Comparison of ENCODE assay signal across 13 mouse cellular contexts in genomic region chr16:90864693-90865092, GRCm38 (mm10). TPM values are rescaled to one million over a fixed set of nuclear protein-coding genes. Genes with fewer than 3 reads are reported as not detected.
DNase-seq lines count a peak whose midpoint lies in the region; ATAC-seq lines count a peak whose summit lies in the region.
"Had no signal": no experiment of that assay in that cellular context is flagged by ENCODE, and none has a peak within 500 bp of the region (broad histone marks: within the 10 kb centered on the region; RNA-seq: fewer than 3 reads in every experiment).

No protein-coding gene starts in this region.

- DNase-seq in heart, embryonic 10.5 days (ENCODE audit: low spot score) = no peak
- DNase-seq in heart, adult 9 months (ENCODE audit: low spot score in 2 of 2) = no peak
- DNase-seq in lung, postnatal 10 days = no peak
- DNase-seq in cerebellum, postnatal 25 days = peak; percentile 34 to 60
- DNase-seq in adrenal gland, postnatal 4 days (ENCODE audit: low spot score in 2 of 2) = no peak
- no peak for DNase-seq in gastrocnemius, postnatal 4 days (ENCODE audit: low spot score in 2 of 2)
- DNase-seq: spleen, adult 18-20 months had no signal

- no peak overlapping the region for H3K4me3 ChIP-seq in heart, embryonic 10.5 days
- no peak overlapping the region for H3K4me3 ChIP-seq in lung, embryonic 16.5 days (ENCODE audit: low read length)
- H3K4me3 ChIP-seq in limb, embryonic 15.5 days = no peak overlapping the region
- H3K4me3 ChIP-seq: hindbrain, embryonic 12.5 days; kidney, embryonic 15.5 days had no signal

- H3K9me3 ChIP-seq in heart, embryonic 10.5 days = no peaks in the 10 kb centered on the region
- H3K9me3 ChIP-seq in lung, embryonic 16.5 days (ENCODE audit: control insufficient read depth, low read length) = no peaks in the 10 kb centered on the region
- H3K9me3 ChIP-seq in limb, embryonic 15.5 days = no peaks in the 10 kb centered on the region
- H3K9me3 ChIP-seq: hindbrain, embryonic 12.5 days; kidney, embryonic 15.5 days had no signal

- peaks cover 12% of the 10 kb centered on the region; the same call in 1 of the 2 replicates for H3K27me3 ChIP-seq in heart, embryonic 10.5 days (ENCODE audit: insufficient read depth, poor library complexity, severe bottlenecking)
- H3K27me3 ChIP-seq in lung, embryonic 16.5 days (ENCODE audit: control insufficient read depth, insufficient read depth, low read depth, low read length) = no peaks in the 10 kb centered on the region
- no peaks in the 10 kb centered on the region for H3K27me3 ChIP-seq in limb, embryonic 15.5 days
- H3K27me3 ChIP-seq: hindbrain, embryonic 12.5 days; kidney, embryonic 15.5 days had no signal

- H3K27ac ChIP-seq in heart, embryonic 10.5 days = peak overlapping the region; percentile 29; the same call in 1 of the 2 replicates
- H3K27ac ChIP-seq in lung, embryonic 16.5 days (ENCODE audit: low read length) = no peak overlapping the region
- H3K27ac ChIP-seq in limb, embryonic 15.5 days = peak overlapping the region; percentile 54; the same call in 1 of the 2 replicates
- H3K27ac ChIP-seq: hindbrain, embryonic 12.5 days; kidney, embryonic 15.5 days had no signal

- WGBS in heart, embryonic 10.5 days = 52% methylated on average over 7 of the region's 7 CpGs
- WGBS in lung, embryonic 16.5 days = 47% methylated on average over 7 of the region's 7 CpGs
- 38% methylated on average over 7 of the region's 7 CpGs for WGBS in limb, embryonic 15.5 days

- no peaks in the 10 kb centered on the region for H3K36me3 ChIP-seq in heart, embryonic 10.5 days
- no peaks in the 10 kb centered on the region for H3K36me3 ChIP-seq in lung, embryonic 16.5 days (ENCODE audit: control insufficient read depth, insufficient read depth, low read length)
- no peaks in the 10 kb centered on the region for H3K36me3 ChIP-seq in limb, embryonic 15.5 days
- H3K36me3 ChIP-seq: hindbrain, embryonic 12.5 days; kidney, embryonic 15.5 days had no signal

- H3K4me2 ChIP-seq in lung, embryonic 16.5 days (ENCODE audit: low read depth, low read length) = no peak overlapping the region
- no peak overlapping the region for H3K4me2 ChIP-seq in limb, embryonic 15.5 days
- H3K4me2 ChIP-seq: hindbrain, embryonic 12.5 days; kidney, embryonic 15.5 days; midbrain, embryonic 11.5 days had no signal

- ATAC-seq in lung, embryonic 16.5 days (ENCODE audit: low read depth) = 0 out of 2 replicates have a peak, but pooled peaks have one; percentile 28
- ATAC-seq in limb, embryonic 15.5 days (ENCODE audit: insufficient number of reproducible peaks, low FRiP score, low TSS enrichment, low read depth) = peak; percentile 30; the same call in 1 of the 2 replicates

- H3K4me1 ChIP-seq in heart, embryonic 10.5 days = peaks cover 21% of the 10 kb centered on the region
- peaks cover 7% of the 10 kb centered on the region; the same call in 1 of the 2 replicates for H3K4me1 ChIP-seq in lung, embryonic 16.5 days (replicated peaks; ENCODE audit: control insufficient read depth, insufficient read depth, low read length)
- peaks cover 34% of the 10 kb centered on the region for H3K4me1 ChIP-seq in limb, embryonic 15.5 days

- H3K9ac ChIP-seq in lung, embryonic 16.5 days (ENCODE audit: low read length) = no peak overlapping the region
- no peak overlapping the region for H3K9ac ChIP-seq in limb, embryonic 15.5 days
- H3K9ac ChIP-seq: hindbrain, embryonic 12.5 days; kidney, embryonic 15.5 days had no signal

RNA-seq across cellular contexts. Expression of gene Eva1c, which starts 38.2 kb away (rescaled TPM):
- polyA plus RNA-seq in heart, embryonic 10.5 days (2016; fragmentation: Nextera tagmentation; extraction: Ambion mirVana) = 1.0 and 2.3 TPM in 2 replicates
- 3.8 and 4.6 TPM in 2 replicates for polyA plus RNA-seq in lung, embryonic 16.5 days (2015; fragmentation: Nextera tagmentation; extraction: Ambion mirVana)
- polyA plus RNA-seq in limb, embryonic 15.5 days (2015; fragmentation: Nextera tagmentation; extraction: Ambion mirVana) = 1.2 and 2.1 TPM in 2 replicates
- total RNA-seq in adrenal gland, postnatal 4 days (2021) = 1 to 10 TPM; 5.1 to 5.8 TPM
- total RNA-seq in gastrocnemius, postnatal 4 days (2021) = 1 to 10 TPM in 1 of 2 experiments, under 1 TPM in 1; 0.39 to 1.3 TPM
- total RNA-seq: MEL had no signal

RNA-seq across cellular contexts. Expression of gene Urb1, which starts 54.5 kb away (rescaled TPM):
- polyA plus RNA-seq in heart, embryonic 10.5 days (2016; fragmentation: Nextera tagmentation; extraction: Ambion mirVana) = 8.4 and 12.7 TPM in 2 replicates
- 6.9 and 8.1 TPM in 2 replicates for polyA plus RNA-seq in lung, embryonic 16.5 days (2015; fragmentation: Nextera tagmentation; extraction: Ambion mirVana)
- 7.3 and 8.7 TPM in 2 replicates for polyA plus RNA-seq in limb, embryonic 15.5 days (2015; fragmentation: Nextera tagmentation; extraction: Ambion mirVana)
- total RNA-seq in adrenal gland, postnatal 4 days (2021) = 10 to 100 TPM; 14.9 to 18.7 TPM
- 1 to 10 TPM; 7.8 to 8.1 TPM for total RNA-seq in gastrocnemius, postnatal 4 days (2021)

Comparison
In these comparisons a context has a peak if more than half of its experiments do, and no peak if none do; other contexts are left out.
1. DNase-seq: peak in cerebellum, postnatal 25 days (2 of 2); none in heart, embryonic 10.5 days (single experiment), heart, adult 9 months (0 of 2), lung, postnatal 10 days (single experiment), adrenal gland, postnatal 4 days (0 of 2) and gastrocnemius, postnatal 4 days (0 of 2).